ENCODE assay signal across 8 mouse cellular contexts in the genomic region with DNA sequence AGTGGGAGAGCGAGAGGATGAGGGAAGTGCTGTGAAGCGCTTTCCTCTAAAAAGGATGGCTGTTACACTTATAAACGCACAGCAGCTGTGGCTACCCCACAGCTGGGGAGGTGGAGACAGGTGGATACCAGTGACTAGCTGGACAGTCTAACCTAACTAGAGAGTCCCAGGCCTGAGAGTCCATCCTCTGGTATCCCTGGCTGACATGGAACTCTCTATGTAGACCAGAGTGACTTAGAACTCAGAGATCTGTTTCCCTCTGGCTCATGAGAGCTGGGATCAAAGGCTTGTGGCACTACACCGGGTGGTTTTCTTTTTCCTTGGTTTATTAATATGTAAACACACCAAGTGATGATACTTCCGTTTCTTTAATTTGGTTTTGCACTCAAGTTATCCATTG. TPM values are rescaled to one million over a fixed set of nuclear protein-coding genes. Genes with fewer than 3 reads are reported as not detected.
DNase-seq lines count a peak whose midpoint lies in the region; ATAC-seq lines count a peak whose summit lies in the region.

No protein-coding gene starts in this region.

- no peak overlapping the region for H3K27ac ChIP-seq in brown adipose tissue, adult 24 weeks (replicated peaks; ENCODE audit: low read depth, low read length)
- peak overlapping the region; percentile 25; the same call in 1 of the 2 replicates for H3K27ac ChIP-seq in heart, embryonic 16.5 days (ENCODE audit: low read length)
- no peak overlapping the region for H3K27ac ChIP-seq in liver, embryonic 16.5 days (ENCODE audit: low read length)

- no peak overlapping the region for H3K9ac ChIP-seq in heart, embryonic 16.5 days (ENCODE audit: low read length)
- no peak overlapping the region for H3K9ac ChIP-seq in liver, embryonic 16.5 days (ENCODE audit: low read depth, low read length)

- H3K4me3 ChIP-seq in brown adipose tissue, adult 24 weeks (ENCODE audit: insufficient read depth, low read depth, low read length): peak overlapping the region; percentile 34
- peak overlapping the region; percentile 69 for H3K4me3 ChIP-seq in heart, embryonic 16.5 days (ENCODE audit: low read length)
- peak overlapping the region; percentile 76 for H3K4me3 ChIP-seq in liver, embryonic 16.5 days (ENCODE audit: low read depth, low read length)

- H3K9me3 ChIP-seq in heart, embryonic 16.5 days (replicated peaks; ENCODE audit: control insufficient read depth, low read length): no peaks in the 10 kb centered on the region
- no peaks in the 10 kb centered on the region for H3K9me3 ChIP-seq in liver, embryonic 16.5 days (replicated peaks; ENCODE audit: control insufficient read depth, low read length)

- peaks cover 4% of the 10 kb centered on the region; the same call in 1 of the 2 replicates for H3K27me3 ChIP-seq in heart, embryonic 16.5 days (ENCODE audit: control insufficient read depth, insufficient read depth, low read length)
- H3K27me3 ChIP-seq in liver, embryonic 16.5 days (ENCODE audit: control insufficient read depth, insufficient read depth, low read depth, low read length): no peaks in the 10 kb centered on the region

- H3K4me2 ChIP-seq in heart, embryonic 16.5 days (ENCODE audit: low read depth, low read length): peak overlapping the region; percentile 74
- peak overlapping the region; percentile 86 for H3K4me2 ChIP-seq in liver, embryonic 16.5 days (ENCODE audit: low read depth, low read length)

- DNase-seq in layer of hippocampus, adult 9-11 months: peak; percentile 23
- DNase-seq in layer of hippocampus, adult 18-20 months (ENCODE audit: low spot score in 2 of 2): no peak
- DNase-seq in left cerebral cortex, adult 11 months (ENCODE audit: low spot score): no peak
- DNase-seq in gastrocnemius, adult 18-20 months (ENCODE audit: low spot score): no peak
- no peak for DNase-seq in layer of hippocampus, postnatal 14 days (ENCODE audit: low spot score in 2 of 2)

- no peak for ATAC-seq in heart, embryonic 16.5 days (replicated peaks; ENCODE audit: extremely low read depth, insufficient read depth, low FRiP score)
- no peak for ATAC-seq in liver, embryonic 16.5 days (ENCODE audit: low read depth)

- 37% methylated on average over 5 of the region's 5 CpGs for WGBS in heart, embryonic 16.5 days
- WGBS in liver, embryonic 16.5 days (ENCODE audit: insufficient replicate concordance): 42% methylated on average over 5 of the region's 5 CpGs

- no peaks in the 10 kb centered on the region for H3K4me1 ChIP-seq in brown adipose tissue, adult 24 weeks (ENCODE audit: control insufficient read depth, insufficient read depth, insufficient read length, low read length)
- H3K4me1 ChIP-seq in heart, embryonic 16.5 days (ENCODE audit: control insufficient read depth, insufficient read depth, low read length): peaks cover 8% of the 10 kb centered on the region
- H3K4me1 ChIP-seq in liver, embryonic 16.5 days (ENCODE audit: control insufficient read depth, low read depth, low read length): peaks cover 9% of the 10 kb centered on the region

- H3K36me3 ChIP-seq in heart, embryonic 16.5 days (ENCODE audit: control insufficient read depth, insufficient read depth): peaks cover 16% of the 10 kb centered on the region
- peaks cover 16% of the 10 kb centered on the region for H3K36me3 ChIP-seq in liver, embryonic 16.5 days (ENCODE audit: control insufficient read depth, insufficient read depth)

RNA-seq across cellular contexts. Expression of gene Cmtr2, which starts 1.7 kb away (rescaled TPM):
- 1 to 10 TPM; 6.6 to 7.0 TPM for total RNA-seq in layer of hippocampus, adult 18-20 months (2021)
- 1.1 and 1.9 TPM in 2 replicates for polyA plus RNA-seq in brown adipose tissue, adult 24 weeks (2012; ENCODE audit: insufficient read depth, insufficient read length, missing spikeins)
- 5.7 and 6.4 TPM in 2 replicates for polyA plus RNA-seq in heart, embryonic 16.5 days (2015; fragmentation: Nextera tagmentation; extraction: Ambion mirVana)
- polyA plus RNA-seq in liver, embryonic 16.5 days (2015; fragmentation: Nextera tagmentation; extraction: Ambion mirVana): 2.6 and 2.8 TPM in 2 replicates
- total RNA-seq in gastrocnemius, adult 18-20 months (2021): 1 to 10 TPM; 3.3 to 3.4 TPM
- total RNA-seq in layer of hippocampus, postnatal 14 days (2021): 1 to 10 TPM; 6.1 TPM

RNA-seq across cellular contexts. Expression of gene Calb2, which starts 49.2 kb away (rescaled TPM):
- total RNA-seq in layer of hippocampus, adult 18-20 months (2021): 10 to 100 TPM; 28.5 to 45.8 TPM
- not detected in 2 replicates for polyA plus RNA-seq in brown adipose tissue, adult 24 weeks (2012; ENCODE audit: insufficient read depth, insufficient read length, missing spikeins)
- polyA plus RNA-seq in heart, embryonic 16.5 days (2015; fragmentation: Nextera tagmentation; extraction: Ambion mirVana): 0.47 and 1.2 TPM in 2 replicates
- not detected in 2 replicates for polyA plus RNA-seq in liver, embryonic 16.5 days (2015; fragmentation: Nextera tagmentation; extraction: Ambion mirVana)
- not detected for total RNA-seq in gastrocnemius, adult 18-20 months (2021)
- 100 to 1,000 TPM in 1 of 2 experiments, 10 to 100 TPM in 1; 95.2 to 112 TPM for total RNA-seq in layer of hippocampus, postnatal 14 days (2021)

RNA-seq across cellular contexts. Expression of gene Hydin, which starts 49.6 kb away (rescaled TPM):
- under 1 TPM; 0.41 to 0.64 TPM for total RNA-seq in layer of hippocampus, adult 18-20 months (2021)
- polyA plus RNA-seq in brown adipose tissue, adult 24 weeks (2012; ENCODE audit: insufficient read depth, insufficient read length, missing spikeins): 0.08 TPM in 1 of 2 replicates, not detected in the other
- polyA plus RNA-seq in heart, embryonic 16.5 days (2015; fragmentation: Nextera tagmentation; extraction: Ambion mirVana): 0.11 and 0.17 TPM in 2 replicates
- polyA plus RNA-seq in liver, embryonic 16.5 days (2015; fragmentation: Nextera tagmentation; extraction: Ambion mirVana): 0.11 and 0.13 TPM in 2 replicates
- under 1 TPM in 1 of 2 experiments, not detected in 1; 0.05 TPM for total RNA-seq in gastrocnemius, adult 18-20 months (2021)
- total RNA-seq in layer of hippocampus, postnatal 14 days (2021): 1 to 10 TPM in 1 of 2 experiments, under 1 TPM in 1; 0.60 to 1.3 TPM

Comparison
In these comparisons a context has a peak if more than half of its experiments do, and no peak if none do; other contexts are left out.
1. RNA of gene Calb2, which starts 49.2 kb away (total RNA-seq): 95.2 to 112 TPM in layer of hippocampus, postnatal 14 days and 28.5 to 45.8 TPM in layer of hippocampus, adult 18-20 months; not detected in gastrocnemius, adult 18-20 months; every median in the first group is over 10 times any median in the second.
2. Peak in every context shown above with its lines, with median percentiles within 50 percentile points of each other: H3K4me3 ChIP-seq.